Mouse (Mus musculus) neural tube, embryonic 15.5 days (tissue): Measurements from ENCODE around the gene Pmpcb. TPM values are rescaled to one million over a fixed set of nuclear protein-coding genes. Genes with fewer than 3 reads are reported as not detected.
A peak's percentile ranks its signal among the peaks of the same experiment; 100 is the strongest.
"Not testable (repeated sequence)": the region's sequence is repeated elsewhere in the genome, so short reads cannot be mapped to it uniquely, and the experiment has no call there.

Source experiments
- ATAC-seq: fragments of 200-750 bp; cut with Nextera tagmentation; 2 replicates; pipeline ENCODE4 v1.8.0; 2017; ENCODE audit warnings: mild to moderate bottlenecking, moderate TSS enrichment, moderate library complexity; ENCODE audit not compliant: low FRiP score
- H3K27ac ChIP-seq: fragments of 300-500 bp; sonication (generic); replicated peaks from 2 replicates; pipeline ENCODE4 v1.5.1; 2015; ENCODE audit warnings: mild to moderate bottlenecking, inconsistent platforms
- H3K27me3 ChIP-seq: fragments of 300-500 bp; sonication (generic); replicated peaks from 2 replicates; pipeline ENCODE4 v1.6.1; 2015; ENCODE audit warnings: inconsistent platforms
- H3K36me3 ChIP-seq: fragments of 300-500 bp; sonication (generic); 2 replicates; pipeline ENCODE4 v1.6.1; 2015; ENCODE audit warnings: inconsistent platforms
- H3K4me1 ChIP-seq: fragments of 300-500 bp; sonication (generic); 2 replicates; pipeline ENCODE4 v1.6.1; 2015; ENCODE audit warnings: inconsistent platforms
- H3K4me2 ChIP-seq: fragments of 300-500 bp; sonication (generic); 2 replicates; pipeline ENCODE4 v1.6.1; 2015; ENCODE audit warnings: inconsistent platforms, mild to moderate bottlenecking, moderate library complexity
- H3K4me3 ChIP-seq: fragments of 300-500 bp; sonication (generic); replicated peaks from 2 replicates; pipeline ENCODE4 v1.5.1; 2015; ENCODE audit warnings: mild to moderate bottlenecking, inconsistent platforms
- H3K9ac ChIP-seq: fragments of 300-500 bp; sonication (generic); replicated peaks from 2 replicates; pipeline ENCODE4 v1.6.1; 2015; ENCODE audit warnings: mild to moderate bottlenecking, inconsistent platforms
- H3K9me3 ChIP-seq: fragments of 300-500 bp; sonication (generic); replicated peaks from 2 replicates; pipeline ENCODE4 v1.6.1; 2016; ENCODE audit warnings: inconsistent platforms
- WGBS: fragments of 180-500 bp; shearing (Covaris S2); methylation state at CpG from one replicate; pipeline ENCODE4 v1.1.7; 2015; ENCODE audit warnings: mixed read lengths; 5-methylcytosine and 5-hydroxymethylcytosine counted together
- polyA plus RNA-seq: library from polyadenylated mRNA; unstranded; fragments of >200 nt; fragmentation: Nextera tagmentation; extraction: Ambion mirVana; gene quantifications from 2 replicates; pipeline ENCODE4 v1.2.1, GENCODE M21; 2015

The Pmpcb gene
- polyA plus RNA-seq: 68.2 and 74.6 TPM in 2 replicates

- H3K27me3 ChIP-seq: no peaks in the 10 kb centered on the region
- H3K4me1 ChIP-seq: peaks cover 29% of the 10 kb centered on the region
- peak within 1 kb of the TSS; percentile 88 for H3K27ac ChIP-seq
- H3K4me3 ChIP-seq: peak within 1 kb of the TSS; percentile 97
- peak; percentile 88 for ATAC-seq
- peak within 1 kb of the TSS; percentile 94 for H3K9ac ChIP-seq
- H3K36me3 ChIP-seq: peaks cover 30% of the 10 kb centered on the region
- H3K4me2 ChIP-seq: peak within 1 kb of the TSS; percentile 81
- under 1% methylated on average over 42 of the region's 42 CpGs for WGBS
- H3K9me3 ChIP-seq: no peaks in the 10 kb centered on the region
Observed at GRCm38 (mm10) chr5:21736956-21737585, at the start of gene Pmpcb. Gene Pmpcb, plus strand, starts transcription at chr5:21737141.

DNA sequence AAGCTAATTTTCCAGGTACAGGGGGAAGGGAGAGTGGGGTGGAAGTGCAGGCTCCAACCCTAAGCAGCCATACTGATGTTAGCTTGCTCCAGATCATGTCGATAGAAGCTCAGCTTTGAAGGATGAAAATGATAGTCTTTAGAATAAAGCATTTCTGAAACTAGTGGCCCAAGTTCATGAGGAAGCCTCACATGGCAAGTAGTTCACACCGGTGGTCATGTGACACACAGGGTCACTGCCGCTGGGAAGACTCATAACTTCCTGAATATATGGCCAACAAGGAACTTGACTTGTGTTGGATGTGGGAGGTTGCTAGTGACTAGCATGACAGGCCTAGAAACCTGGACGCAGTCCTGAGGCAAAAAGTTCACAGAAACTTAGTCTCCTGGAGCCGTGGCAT, 44.7 kb upstream of the Pmpcb start:
- H3K4me3 ChIP-seq: no peak overlapping the region
- no peaks in the 10 kb centered on the region for H3K4me1 ChIP-seq
- ATAC-seq: no peak
- no peak overlapping the region for H3K27ac ChIP-seq
- no peaks in the 10 kb centered on the region for H3K27me3 ChIP-seq
- H3K4me2 ChIP-seq: no peak overlapping the region
- no peaks in the 10 kb centered on the region for H3K36me3 ChIP-seq
- H3K9ac ChIP-seq: no peak overlapping the region
- no peaks in the 10 kb centered on the region for H3K9me3 ChIP-seq
- 96% methylated on average over 5 of the region's 5 CpGs for WGBS

GRCm38 (mm10) chr5:21693372-21693870, 43.5 kb upstream of the Pmpcb start:
- whole genome bisulfite sequencing: 85% methylated on average over 3 of the region's 3 CpGs
- no peak for ATAC-seq
- Histone ChIP-seq H3K4me2 (no peak overlapping the region), H3K9ac (no peak overlapping the region), H3K36me3 (no peaks in the 10 kb centered on the region), H3K4me1 (peaks cover 4% of the 10 kb centered on the region; the same call in 1 of the 2 replicates), H3K9me3 (no peaks in the 10 kb centered on the region), H3K27me3 (no peaks in the 10 kb centered on the region), H3K27ac (no peak overlapping the region), H3K4me3 (no peak overlapping the region)

- Histone ChIP-seq H3K27me3 (no peaks in the 10 kb centered on the region), H3K9ac (no peak overlapping the region), H3K4me2 (no peak overlapping the region), H3K36me3 (no peaks in the 10 kb centered on the region), H3K4me1 (peaks cover 4% of the 10 kb centered on the region; the same call in 1 of the 2 replicates), H3K4me3 (no peak overlapping the region), H3K27ac (no peak overlapping the region), H3K9me3 (no peaks in the 10 kb centered on the region)
- WGBS: 84% methylated on average over 3 of the region's 3 CpGs
- no peak for ATAC-seq
Observed at GRCm38 (mm10) chr5:21694854-21695490, 42.0 kb upstream of the Pmpcb start.

- not testable (repeated sequence) for H3K4me1 ChIP-seq, H3K9me3 ChIP-seq, H3K4me3 ChIP-seq, H3K36me3 ChIP-seq, H3K27me3 ChIP-seq, ATAC-seq, H3K27ac ChIP-seq, H3K9ac ChIP-seq
- WGBS: 90% methylated on average over 3 of the region's 3 CpGs
- peak overlapping the region; percentile 22; the same call in 1 of the 2 replicates for H3K4me2 ChIP-seq
Observed at GRCm38 (mm10) chr5:21699555-21699954, 37.4 kb upstream of the Pmpcb start.

DNA sequence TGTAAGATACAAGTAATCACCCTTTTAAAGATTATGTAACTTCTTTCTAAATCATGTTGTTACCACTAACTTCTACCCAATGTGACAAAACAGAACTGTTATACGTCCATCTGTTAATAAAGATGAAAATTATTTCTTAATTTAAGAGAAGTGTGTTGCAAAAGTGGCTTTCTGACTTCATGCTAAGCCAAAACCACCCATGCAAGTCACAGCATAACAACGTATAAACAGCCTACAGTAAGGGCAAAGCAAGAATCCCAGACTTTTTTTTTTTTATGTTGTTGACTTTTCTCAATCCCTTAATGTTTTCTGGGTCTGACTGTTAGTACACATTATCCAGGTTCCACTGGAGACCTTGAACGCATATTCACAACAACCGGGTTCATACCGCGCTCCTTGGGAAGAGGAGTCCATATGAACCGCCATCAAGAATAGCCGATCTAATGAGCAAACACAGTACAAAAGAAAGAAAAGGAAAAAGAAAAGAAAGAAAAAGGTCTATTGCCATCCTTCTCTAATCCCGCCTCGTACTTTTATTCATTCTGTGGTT, 36.6 kb upstream of the Pmpcb start:
- peak overlapping the region; percentile 72 for H3K4me3 ChIP-seq
- H3K4me2 ChIP-seq: peak overlapping the region; percentile 63
- ATAC-seq: no peak
- H3K4me1 ChIP-seq: peaks cover 7% of the 10 kb centered on the region; the same call in 1 of the 2 replicates
- peak overlapping the region; percentile 99; the same call in 1 of the 2 replicates for H3K27ac ChIP-seq
- WGBS: 10% methylated on average over 10 of the region's 10 CpGs
- peak overlapping the region; percentile 58 for H3K9ac ChIP-seq
- no peaks in the 10 kb centered on the region for H3K27me3 ChIP-seq
- no peaks in the 10 kb centered on the region for H3K9me3 ChIP-seq
- no peaks in the 10 kb centered on the region for H3K36me3 ChIP-seq

DNA sequence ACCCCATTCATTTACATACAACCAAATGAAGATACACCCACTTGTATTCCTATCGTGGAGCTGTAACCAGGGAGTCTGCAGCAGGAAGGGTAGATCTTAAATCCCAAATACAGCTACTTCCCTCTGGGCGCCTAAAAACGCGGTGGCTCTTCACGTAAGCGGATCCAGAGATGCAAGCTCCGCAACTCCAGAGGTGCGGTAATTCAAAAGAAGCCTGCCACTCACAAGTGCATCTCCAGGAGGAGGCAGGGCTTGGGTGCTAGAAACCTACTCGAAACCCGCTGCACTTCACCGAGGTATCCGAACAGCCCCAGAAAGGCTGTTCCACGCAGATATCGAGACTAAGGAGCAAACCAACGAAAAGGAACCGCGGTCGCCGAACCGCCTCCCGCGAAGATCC, 36.0 kb upstream of the Pmpcb start:
- Histone ChIP-seq H3K4me2 (peak overlapping the region; percentile 63), H3K4me3 (peak overlapping the region; percentile 72), H3K27ac (peak overlapping the region; percentile 99), H3K4me1 (peaks cover 7% of the 10 kb centered on the region; the same call in 1 of the 2 replicates), H3K27me3 (no peaks in the 10 kb centered on the region), H3K9me3 (no peaks in the 10 kb centered on the region), H3K9ac (peak overlapping the region; percentile 58), H3K36me3 (no peaks in the 10 kb centered on the region)
- under 1% methylated on average over 22 of the region's 22 CpGs for WGBS
- peak; percentile 80 for ATAC-seq

- peak within 1 kb of the TSS; percentile 72 for H3K4me3 ChIP-seq
- H3K27ac ChIP-seq: peak within 1 kb of the TSS; percentile 99
- H3K9ac ChIP-seq: peak within 1 kb of the TSS; percentile 97
- peak; percentile 99 for ATAC-seq
- H3K4me1 ChIP-seq: peaks cover 7% of the 10 kb centered on the region; the same call in 1 of the 2 replicates
- peak within 1 kb of the TSS; percentile 63 for H3K4me2 ChIP-seq
- under 1% methylated on average over 54 of the region's 59 CpGs for WGBS
- H3K36me3 ChIP-seq: no peaks in the 10 kb centered on the region
- H3K9me3 ChIP-seq: no peaks in the 10 kb centered on the region
- no peaks in the 10 kb centered on the region for H3K27me3 ChIP-seq
Observed at GRCm38 (mm10) chr5:21701351-21702008, 35.5 kb upstream of the Pmpcb start, which contains the start of gene Napepld. Gene Napepld, minus strand, starts transcription at chr5:21701396.

- H3K9me3 ChIP-seq: no peaks in the 10 kb centered on the region
- peak overlapping the region; percentile 63 for H3K4me2 ChIP-seq
- no peak for ATAC-seq
- H3K27ac ChIP-seq: peak overlapping the region; percentile 99
- H3K36me3 ChIP-seq: no peaks in the 10 kb centered on the region
- 37% methylated on average over 2 of the region's 2 CpGs for WGBS
- H3K27me3 ChIP-seq: no peaks in the 10 kb centered on the region
- peaks cover 7% of the 10 kb centered on the region; the same call in 1 of the 2 replicates for H3K4me1 ChIP-seq
- H3K9ac ChIP-seq: peak overlapping the region; percentile 97
- H3K4me3 ChIP-seq: peak overlapping the region; percentile 72
Observed at GRCm38 (mm10) chr5:21702009-21702364, 35.0 kb upstream of the Pmpcb start.

DNA sequence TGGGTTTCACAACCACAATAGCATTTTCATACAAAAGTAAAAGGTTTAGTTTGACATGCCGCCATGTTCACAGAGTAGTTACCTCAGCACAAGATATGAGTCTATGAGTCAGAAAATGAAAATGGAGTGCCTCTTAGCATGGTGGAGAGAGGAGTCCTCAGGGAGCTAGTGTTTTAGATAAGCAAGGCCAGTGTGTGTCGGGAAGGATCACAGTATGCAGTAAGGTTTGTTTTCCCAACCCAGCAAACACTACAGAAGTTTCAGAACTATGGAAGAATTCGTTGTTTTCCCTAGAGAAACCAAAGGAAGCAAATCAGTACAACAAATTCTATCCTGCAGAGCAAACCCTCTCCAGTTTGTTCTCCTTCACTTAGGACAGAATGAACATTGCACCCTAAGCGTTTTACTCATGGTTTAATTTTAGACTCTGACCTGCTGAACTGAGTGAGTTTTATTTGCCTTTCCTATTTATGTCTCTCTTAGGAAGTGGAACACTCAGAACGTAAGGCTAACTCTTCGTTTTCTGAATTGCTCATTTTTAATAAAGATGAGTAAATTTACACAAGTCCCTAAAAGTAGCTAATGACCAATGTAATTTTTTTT, 34.0 kb upstream of the Pmpcb start:
- ATAC-seq: no peak
- no peak overlapping the region for H3K4me2 ChIP-seq
- no peak overlapping the region for H3K9ac ChIP-seq
- H3K27me3 ChIP-seq: no peaks in the 10 kb centered on the region
- WGBS: 88% methylated on average over 6 of the region's 6 CpGs
- no peak overlapping the region for H3K27ac ChIP-seq
- no peak overlapping the region for H3K4me3 ChIP-seq
- no peaks in the 10 kb centered on the region for H3K9me3 ChIP-seq
- H3K36me3 ChIP-seq: no peaks in the 10 kb centered on the region
- H3K4me1 ChIP-seq: peaks cover 5% of the 10 kb centered on the region; the same call in 1 of the 2 replicates

DNA sequence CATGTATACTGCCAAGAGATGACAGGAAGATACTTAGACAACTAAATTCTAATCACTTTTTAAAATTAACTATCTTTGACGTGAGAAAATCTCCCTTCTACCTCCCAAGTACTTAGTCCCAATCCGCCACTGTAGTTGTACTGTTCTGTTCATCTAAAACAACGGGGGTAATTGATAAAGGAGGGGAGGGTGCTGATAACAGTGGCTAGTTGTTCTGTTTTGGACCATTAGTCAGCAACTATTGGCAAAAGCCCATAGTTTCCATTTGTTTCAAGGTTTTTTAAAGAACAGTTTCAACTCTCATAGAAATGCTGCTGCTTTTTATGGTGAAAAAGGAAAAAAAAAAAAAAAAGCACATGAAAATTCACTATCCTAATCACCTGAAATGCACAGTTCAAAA, 33.2 kb upstream of the Pmpcb start:
- Histone ChIP-seq H3K4me3 (no peak overlapping the region), H3K4me1 (peaks cover 4% of the 10 kb centered on the region; the same call in 1 of the 2 replicates), H3K27ac (no peak overlapping the region), H3K4me2 (no peak overlapping the region), H3K36me3 (no peaks in the 10 kb centered on the region), H3K9ac (no peak overlapping the region), H3K27me3 (no peaks in the 10 kb centered on the region), H3K9me3 (no peaks in the 10 kb centered on the region)
- ATAC-seq: no peak
- 83% methylated on average over 3 of the region's 3 CpGs for whole genome bisulfite sequencing
